Mouse (Mus musculus) adrenal gland (tissue): Measurements from ENCODE around the gene Jam2.

Source experiments
- intact Hi-C: fragments of 180-260 bp; cut with DNase I; formaldehyde crosslinking; loops from one replicate; pipeline ENCODE4 v1.15.1; 2025

Gene Jam2

GRCm38 (mm10) chr16:84778861-84779630 is 5.1 kb downstream of the Jam2 start:
- intact Hi-C loops = loop anchor here (5.0 kb wide), 1 partner anchor 33 kb away; no protein-coding TSS in a partner anchor

DNA sequence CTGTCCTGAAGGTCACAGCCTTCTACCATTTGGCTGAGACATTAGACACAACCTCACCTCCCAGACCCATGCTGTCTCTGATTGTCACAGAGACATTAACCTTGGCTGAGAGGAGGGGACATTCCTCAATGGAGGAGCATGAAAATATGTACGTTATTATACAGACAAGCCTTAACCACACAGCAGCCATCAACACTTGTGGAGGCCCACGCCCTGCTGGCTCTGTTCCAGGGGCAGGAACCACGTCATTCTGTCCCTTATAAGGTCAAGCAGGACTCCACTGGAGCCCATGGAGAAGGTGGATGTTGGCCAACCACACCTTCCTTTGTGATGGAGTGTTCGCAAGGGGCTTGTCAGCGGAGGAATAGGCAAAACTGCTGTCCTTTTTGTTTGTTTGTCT is 5.8 kb downstream of the Jam2 start:
- intact Hi-C loops = loop anchor here (5.0 kb wide), 1 partner anchor 33 kb away; no protein-coding TSS in a partner anchor

GRCm38 (mm10) chr16:84783279-84783678 is 9.4 kb downstream of the Jam2 start:
- intact Hi-C loops = no loop called here

GRCm38 (mm10) chr16:84784966-84785365 is 11.0 kb downstream of the Jam2 start:
- intact Hi-C loops = no loop called here

GRCm38 (mm10) chr16:84790595-84791165 is 16.8 kb downstream of the Jam2 start:
- intact Hi-C loops = no loop called here

- intact Hi-C loops = no loop called here
Observed at GRCm38 (mm10) chr16:84793401-84793800, 19.5 kb downstream of the Jam2 start.

- intact Hi-C loops = no loop called here
Observed at GRCm38 (mm10) chr16:84795337-84795736, 21.4 kb downstream of the Jam2 start.

DNA sequence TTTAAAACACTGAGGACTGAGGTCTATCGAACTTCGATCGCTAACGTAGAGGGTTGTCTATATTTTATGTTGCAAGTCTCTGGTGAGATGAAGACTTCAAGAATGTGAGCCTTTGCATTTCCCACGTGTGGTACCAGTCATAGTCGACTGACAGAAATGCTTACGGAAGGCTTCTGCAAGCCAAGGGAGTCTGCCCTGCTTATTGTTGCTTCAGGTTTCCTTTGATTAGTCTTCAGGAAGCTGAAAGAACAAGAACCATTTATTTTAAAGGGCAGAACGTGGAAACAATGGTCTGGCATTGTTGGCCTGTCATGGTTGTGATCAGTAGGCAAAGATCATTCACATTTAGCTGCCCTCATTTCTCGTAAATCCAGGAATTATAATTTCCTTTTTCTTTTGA is 22.8 kb downstream of the Jam2 start:
- intact Hi-C loops = no loop called here

DNA sequence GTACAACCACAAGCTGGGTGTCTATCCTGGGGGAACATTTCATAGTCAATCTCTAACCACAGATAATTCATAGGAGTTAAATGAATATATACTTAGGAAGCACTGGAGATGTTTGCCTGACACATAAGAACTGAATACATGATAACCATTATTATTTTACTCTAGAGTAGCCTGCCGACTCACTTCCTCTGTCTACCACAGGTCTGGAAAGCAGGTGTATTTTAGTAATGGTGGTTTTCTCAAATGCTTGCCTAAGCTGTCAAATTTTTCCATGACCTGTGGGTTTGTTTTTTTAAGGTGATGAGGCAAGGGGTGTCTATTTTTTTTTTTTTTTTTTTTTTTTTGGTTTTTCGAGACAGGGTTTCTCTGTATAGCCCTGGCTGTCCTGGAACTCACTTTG is 26.1 kb downstream of the Jam2 start:
- intact Hi-C loops = no loop called here

DNA sequence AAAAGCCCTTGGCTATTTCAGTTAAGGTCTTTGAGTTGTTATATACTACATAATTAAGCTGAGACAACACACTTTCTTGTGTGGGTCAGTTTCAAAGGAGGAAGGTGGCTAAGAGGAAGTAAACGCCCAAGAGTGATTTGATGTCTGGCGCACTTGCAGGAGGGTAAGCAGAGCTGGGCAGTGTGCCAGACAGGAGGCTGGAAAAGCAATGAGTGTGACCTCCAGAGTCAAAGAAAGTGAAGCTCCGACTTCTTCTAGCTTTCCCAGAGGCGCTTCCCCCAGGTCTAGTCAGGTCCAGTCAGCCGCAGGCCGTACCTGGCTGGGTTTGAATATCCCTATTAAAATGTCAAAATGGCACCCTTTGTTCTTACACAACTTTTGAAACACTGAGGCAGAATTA is 28.3 kb downstream of the Jam2 start:
- intact Hi-C loops = no loop called here

DNA sequence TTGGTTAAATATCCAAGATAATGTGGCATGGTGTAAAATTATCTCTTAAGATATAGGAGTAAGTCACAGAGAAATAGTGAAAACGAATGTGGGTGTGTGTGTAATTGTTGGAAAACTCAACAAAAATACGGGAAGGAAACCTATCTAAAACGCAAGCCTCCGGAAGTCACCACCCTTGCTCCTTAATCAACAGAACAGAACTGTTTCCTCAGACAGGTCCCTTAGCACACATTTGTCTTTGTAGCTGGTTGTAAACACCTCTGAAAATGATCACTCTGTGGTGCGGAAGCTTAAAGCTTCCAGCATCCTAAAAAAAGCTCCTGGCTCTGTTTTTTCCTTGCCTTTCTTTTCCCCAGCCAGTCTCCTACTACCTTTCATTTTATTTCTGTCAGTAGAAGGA is 30.9 kb downstream of the Jam2 start:
- intact Hi-C loops = no loop called here

DNA sequence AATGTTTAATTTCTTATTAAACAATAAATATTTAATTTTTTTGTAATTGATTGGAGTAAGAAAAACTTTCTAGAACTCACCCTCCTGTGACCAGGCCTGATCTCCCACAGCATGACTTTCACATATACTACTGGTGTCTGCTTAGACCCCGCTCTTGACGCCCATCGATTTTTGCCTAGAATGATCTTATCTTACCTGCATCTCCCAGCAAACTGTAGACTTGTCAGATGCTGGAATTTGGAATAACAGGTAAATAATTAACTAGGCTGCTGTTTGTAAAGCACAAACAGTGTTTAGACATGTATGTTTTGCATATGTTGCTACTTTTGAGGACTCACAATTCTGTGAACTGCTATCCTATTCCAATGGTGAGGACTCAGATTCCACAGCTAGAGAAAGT is 32.3 kb downstream of the Jam2 start:
- intact Hi-C loops = no loop called here

- intact Hi-C loops = no loop called here
Observed at GRCm38 (mm10) chr16:84807874-84808273, 34.0 kb downstream of the Jam2 start.

DNA sequence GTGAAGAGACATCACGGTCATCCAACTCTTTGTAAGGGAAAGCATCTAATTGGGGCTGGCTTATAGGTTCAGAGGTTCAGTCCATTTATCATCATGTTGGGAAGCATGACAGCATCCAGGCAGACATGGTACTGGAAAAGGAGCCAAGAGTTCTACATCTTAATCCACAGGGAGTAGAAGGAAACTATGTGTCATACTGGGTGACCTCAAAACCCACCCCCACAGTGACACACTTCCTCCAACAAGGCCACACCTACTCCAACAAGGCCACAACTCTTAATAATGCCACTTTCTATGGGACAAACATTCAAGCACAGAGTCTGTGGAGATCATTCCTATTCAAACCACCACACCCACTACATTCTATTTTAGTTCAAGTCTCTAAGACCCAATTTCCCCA is 36.3 kb downstream of the Jam2 start:
- intact Hi-C loops = loop anchor here (5.0 kb wide), 2 partner anchors 33 to 73 kb away; partner anchors contain the start of gene Mrpl39

DNA sequence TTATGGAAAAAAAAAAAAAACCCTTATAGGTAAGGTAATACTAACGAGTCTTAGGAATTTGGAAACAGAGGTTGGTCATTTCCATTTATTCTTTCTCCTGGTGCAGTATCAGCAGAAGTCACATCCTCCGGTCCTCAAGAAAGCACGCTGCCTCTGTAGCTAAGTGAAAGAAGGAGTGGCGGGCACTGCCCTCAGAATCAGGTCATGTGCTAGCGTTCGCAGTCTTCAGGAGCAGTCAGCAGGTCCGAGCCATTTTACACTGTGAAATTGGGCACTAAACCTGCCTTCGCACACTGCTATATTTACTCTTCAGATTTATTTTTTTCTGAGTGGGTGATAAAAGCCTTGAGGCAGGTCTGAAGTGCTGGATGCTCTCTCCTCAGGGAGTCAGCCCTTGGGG is 39.9 kb downstream of the Jam2 start:
- intact Hi-C loops = loop anchor here (5.0 kb wide), 2 partner anchors 37 to 77 kb away; partner anchors contain the start of gene Mrpl39

- intact Hi-C loops = loop anchor here (5.0 kb wide), 2 partner anchors 37 to 77 kb away; partner anchors contain the start of gene Mrpl39
Observed at GRCm38 (mm10) chr16:84814511-84814910, 40.6 kb downstream of the Jam2 start.

DNA sequence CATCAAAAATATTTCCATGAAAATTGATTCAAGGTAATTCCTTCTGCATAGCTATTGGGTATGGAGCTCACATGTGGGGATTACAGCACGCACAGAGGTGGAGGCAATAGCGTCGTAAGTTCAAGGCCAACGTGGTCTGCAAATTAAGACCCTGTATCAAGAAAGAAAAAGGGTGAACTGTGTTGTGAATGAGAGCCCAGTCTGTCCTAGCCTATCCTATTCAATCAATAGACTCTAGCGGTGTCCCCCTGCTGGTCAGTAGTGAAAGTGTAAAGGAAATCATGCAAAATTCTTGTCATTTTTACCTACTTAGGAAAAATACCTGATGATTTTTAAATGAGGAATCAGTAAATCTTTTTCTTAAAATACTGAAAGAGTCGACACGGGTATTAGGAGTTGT is 43.5 kb downstream of the Jam2 start:
- intact Hi-C loops = no loop called here

DNA sequence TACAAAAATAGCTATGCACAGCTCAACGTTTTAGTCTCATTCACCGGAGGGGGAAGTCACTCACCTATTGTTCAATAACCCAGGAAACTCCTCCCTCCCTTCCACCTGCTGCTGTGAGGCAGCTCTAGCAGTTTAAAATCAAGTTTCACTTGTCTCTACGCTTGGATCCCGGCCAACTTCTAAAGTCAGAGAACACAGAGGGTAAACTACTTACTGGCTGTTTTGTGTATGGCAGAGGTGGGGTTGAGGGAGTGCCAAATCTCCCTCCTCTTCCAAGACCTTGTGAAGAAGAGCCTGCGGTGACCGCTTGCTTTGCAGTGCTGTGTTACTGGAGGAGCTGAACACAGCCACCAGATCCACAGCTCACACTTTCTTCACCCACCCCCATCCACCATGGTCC is 51.1 kb downstream of the Jam2 start:
- intact Hi-C loops = no loop called here

DNA sequence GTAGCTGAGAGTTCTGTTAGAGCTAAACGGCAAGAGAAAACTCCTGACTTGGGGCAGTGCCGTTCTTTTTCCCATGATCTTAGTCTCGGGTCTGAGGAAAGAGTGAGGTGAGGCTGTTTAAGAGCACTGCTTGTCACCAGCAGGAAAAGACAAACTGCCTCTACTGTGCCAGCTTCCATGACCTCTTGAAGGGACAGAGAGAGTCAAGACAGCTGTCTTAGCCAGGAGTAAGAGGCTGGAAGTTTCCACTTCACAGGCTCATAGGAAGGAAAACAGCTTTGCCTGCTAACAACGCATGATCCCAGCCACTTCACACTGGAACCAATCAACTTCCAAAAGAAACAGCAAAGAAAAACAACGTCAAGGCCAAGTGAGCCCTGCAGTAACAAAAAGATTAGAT is 57.8 kb downstream of the Jam2 start:
- intact Hi-C loops = loop anchor here (5.0 kb wide), 1 partner anchor 94 kb away; the partner anchor contains the start of gene Mrpl39

DNA sequence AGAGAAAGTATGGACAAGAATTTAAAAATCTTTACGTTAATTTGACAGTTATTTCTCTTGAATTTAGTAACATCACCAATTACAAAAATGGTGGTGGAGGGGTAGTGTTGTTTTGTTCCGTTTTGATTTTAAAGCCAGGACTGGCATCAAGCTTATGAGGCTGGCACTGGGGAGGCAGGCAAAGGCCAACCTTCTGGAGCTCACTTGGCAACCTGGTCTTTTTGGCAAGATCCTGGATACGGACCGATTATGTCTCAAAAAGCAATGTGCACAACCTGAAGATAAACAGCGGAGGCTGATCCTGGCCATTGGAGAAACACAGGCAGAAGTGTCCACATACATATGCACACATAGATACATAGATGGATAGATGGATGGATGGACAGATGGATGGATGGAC is 58.8 kb downstream of the Jam2 start:
- intact Hi-C loops = loop anchor here (5.0 kb wide), 1 partner anchor 95 kb away; the partner anchor contains the start of gene Mrpl39

- intact Hi-C loops = loop anchor here (5.0 kb wide), 1 partner anchor 97 kb away; the partner anchor contains the start of gene Mrpl39
Observed at GRCm38 (mm10) chr16:84834344-84834743, 60.4 kb downstream of the Jam2 start.

GRCm38 (mm10) chr16:84834745-84835440 is 61.0 kb downstream of the Jam2 start, which contains the start of gene Gabpa:
Gabpa (plus strand) TSS chr16:84834925.
- intact Hi-C loops = loop anchor here (5.0 kb wide), 1 partner anchor 98 kb away; the partner anchor contains the start of gene Mrpl39
